Mouse (Mus musculus): ENCODE data around the gene Fam155a. TPM values are rescaled to one million over a fixed set of nuclear protein-coding genes. Genes with fewer than 3 reads are reported as not detected.
"Not testable (repeated sequence)": the region's sequence is repeated elsewhere in the genome, so short reads cannot be mapped to it uniquely, and the experiment has no call there.

Fam155a gene
- total RNA-seq, 2 experiments from 2014 or later: 0.75 to 1.0 TPM

DNA sequence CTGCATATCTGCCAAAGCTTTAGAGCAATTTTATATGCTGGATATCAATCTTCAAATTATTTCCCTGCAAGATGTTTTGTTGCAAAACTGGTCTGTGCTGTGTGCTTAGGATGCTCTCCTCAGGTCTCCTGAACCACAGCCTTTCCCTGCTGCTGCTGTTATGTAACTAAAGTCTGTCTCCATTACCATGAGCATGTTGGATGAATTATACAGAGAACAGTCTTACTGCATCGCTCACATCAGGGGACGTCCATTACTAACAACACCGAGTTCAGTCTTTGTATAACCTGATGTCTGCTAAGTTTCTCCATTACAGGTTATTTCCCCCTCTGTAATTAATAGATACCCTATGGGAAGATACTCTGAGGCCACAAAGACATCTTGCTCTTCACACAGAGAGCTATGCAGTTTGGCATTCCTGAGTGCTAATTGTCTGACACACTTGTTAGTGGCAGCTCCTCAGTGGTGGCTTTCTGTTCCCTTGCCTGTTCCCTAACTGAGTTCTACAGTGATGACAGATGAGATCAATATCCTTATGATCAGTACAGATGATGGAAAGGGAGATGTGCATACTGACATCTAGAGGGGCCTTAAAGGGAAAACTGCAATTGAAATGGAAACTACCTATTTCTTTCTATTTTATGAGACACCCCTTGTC lies 372.2 kb downstream of the Fam155a start:
- DNase-seq: no peak

DNA sequence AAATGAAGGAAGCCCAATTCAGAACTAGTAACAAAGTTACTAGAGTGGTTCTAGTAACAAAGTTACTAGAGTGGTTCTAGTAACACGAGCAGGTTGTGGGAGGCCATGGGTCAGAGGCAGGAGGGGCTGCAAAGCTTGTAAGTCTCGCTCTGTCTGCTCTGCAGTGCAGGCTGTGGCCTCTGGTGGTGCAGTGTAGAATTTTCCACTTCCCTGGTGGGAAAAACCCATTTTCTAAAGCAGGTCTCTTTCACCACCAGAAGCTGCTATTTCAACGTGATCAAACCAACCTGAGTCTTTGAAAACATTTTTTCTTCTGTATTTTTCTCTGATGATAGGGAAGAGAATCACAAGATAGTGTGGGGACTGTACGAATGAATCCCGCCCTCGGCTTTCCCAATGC lies 372.9 kb downstream of the Fam155a start:
- DNase-seq: no peak

DNA sequence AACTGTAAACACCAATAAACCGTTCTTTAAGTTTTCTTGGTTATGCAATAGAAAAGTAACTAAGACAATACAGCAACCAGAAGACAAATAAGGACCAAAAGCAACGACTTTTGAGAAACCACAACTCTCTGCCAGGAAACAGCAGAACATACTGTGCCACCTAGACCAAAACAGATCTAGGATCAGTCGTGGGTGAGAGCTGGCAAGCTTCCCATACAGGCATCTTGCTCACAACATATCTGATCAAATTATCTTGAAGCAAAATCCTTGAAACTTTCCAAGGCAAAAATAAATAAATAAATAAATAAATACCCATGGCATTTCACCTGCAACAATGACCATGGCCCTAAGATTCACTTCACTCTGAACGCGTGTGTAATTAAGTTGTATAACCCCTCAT lies 376.3 kb downstream of the Fam155a start:
- DNase-seq: no peak

DNA sequence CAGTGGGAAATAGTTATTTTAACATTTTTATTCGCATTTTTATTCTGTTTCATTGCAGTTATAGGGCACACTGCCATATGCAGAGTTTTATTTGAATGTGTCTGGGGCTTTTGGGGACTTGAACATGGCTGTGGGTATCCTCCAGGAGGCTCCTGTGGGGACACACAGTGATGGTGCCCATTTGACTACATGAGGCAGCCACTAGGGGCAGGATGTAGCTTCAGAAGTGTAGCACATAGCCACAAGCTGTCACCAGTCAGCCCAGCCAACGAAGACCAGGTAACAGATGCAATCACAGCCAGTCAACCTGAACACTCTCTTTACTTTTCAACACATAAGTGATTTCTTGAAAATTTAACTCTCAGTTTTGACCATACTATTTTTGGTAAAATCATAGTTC lies 377.7 kb downstream of the Fam155a start:
- no peak for DNase-seq

DNA sequence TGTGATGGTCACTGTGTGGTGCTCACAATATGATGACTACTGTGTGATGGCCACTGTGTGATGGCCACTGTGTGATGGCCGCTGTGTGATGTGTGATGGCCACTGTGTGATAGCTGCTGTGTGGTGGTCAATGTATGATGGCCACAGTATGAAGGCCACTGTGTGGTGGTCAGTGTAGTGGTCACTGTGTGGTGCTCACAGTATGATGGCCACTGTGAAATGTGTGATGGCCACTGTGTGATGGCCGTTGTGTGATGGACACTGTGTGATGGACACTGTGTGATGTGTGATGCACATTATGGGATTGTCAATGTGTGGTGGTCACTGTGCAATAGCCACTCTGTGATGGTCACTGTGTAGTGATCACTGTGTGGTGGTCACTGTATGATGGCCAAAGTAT lies 380.7 kb downstream of the Fam155a start:
- DNase-seq: not testable (repeated sequence)

DNA sequence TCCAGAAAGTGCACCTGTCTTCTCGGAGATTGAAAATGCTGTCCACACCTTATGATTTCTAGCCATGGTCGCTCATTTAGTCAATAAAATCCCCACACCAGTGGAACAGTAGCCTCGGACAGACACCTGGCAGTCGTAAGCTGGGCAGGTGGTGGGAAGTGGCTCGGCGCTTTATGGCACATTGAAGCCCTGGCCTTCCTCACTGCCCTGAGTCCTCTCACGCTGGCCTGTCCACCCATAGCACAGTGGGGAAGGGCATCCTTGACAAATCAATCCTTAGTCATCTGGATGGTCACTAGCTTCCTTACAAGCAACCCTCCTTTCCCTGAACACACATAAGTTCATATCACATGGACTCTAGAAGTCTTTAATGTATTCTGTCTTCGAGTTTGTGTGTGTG lies 401.8 kb downstream of the Fam155a start:
- DNase-seq: no peak

DNA sequence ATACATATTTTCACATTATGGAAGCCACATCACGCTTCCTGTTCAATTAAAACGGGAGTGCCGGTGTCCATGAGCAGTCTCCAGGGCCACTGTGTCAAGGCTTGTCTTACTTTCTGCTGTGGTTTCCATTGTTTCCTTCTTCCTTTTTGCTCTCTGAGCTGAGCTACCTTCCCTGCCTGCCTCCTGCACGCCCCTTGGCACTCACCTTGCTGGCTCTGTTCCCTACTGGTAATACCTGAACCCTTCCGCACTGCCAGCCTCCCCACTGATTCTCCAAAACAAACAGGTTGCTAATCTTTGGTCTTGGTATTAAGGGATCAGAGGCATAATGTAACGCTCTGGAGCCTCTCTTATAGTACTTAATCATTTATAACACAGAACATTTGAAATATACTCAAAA lies 403.2 kb downstream of the Fam155a start:
- DNase-seq: no peak

DNA sequence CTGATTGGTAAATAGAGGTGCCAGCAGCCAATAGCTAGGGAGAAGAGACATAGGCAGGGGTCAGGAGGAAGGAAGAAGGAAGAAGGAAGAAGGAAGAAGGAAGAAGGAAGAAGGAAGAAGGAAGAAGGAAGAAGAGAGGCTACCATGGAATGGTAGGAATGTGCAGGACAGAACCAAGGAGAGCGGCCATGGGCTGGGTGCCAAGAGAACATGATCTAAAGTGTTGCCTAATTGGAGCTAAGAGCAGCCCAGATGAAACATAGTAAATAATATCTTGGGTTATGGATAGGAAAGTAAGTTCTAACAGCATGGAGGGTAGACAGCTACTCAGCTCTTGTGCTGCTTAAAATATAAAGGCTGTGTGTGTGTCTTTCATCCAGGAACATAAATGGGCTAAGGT lies 405.6 kb downstream of the Fam155a start:
- no peak for DNase-seq

DNA sequence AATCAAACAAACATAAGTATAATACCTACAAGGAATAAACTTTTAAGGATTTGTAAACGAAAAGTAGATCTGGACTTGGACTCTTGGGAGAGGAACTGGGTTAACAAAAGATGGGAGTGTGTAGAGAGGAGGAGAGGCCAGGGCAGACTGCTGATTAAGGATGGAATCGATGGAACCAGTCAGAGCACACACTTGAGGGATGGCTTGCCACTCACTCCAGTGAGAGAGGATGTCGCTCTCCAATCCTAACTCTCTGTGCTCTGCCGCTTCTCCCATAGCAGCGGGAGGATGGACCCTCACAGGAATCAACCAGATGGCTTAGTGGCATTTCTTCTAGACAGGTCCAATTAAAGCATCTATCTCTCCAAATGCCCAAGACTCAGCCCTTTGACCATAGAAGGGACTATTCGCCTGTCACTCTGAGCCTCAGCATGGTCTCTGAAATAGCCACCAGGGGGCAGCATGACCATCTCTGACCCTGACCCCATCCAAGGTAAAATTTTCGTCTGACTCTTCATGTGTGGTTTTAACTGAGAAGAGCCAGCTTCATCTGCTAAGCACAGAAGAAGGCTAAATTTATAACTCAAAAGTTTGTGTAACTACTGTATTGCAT lies 422.3 kb downstream of the Fam155a start:
- peak; percentile 43 for DNase-seq

DNA sequence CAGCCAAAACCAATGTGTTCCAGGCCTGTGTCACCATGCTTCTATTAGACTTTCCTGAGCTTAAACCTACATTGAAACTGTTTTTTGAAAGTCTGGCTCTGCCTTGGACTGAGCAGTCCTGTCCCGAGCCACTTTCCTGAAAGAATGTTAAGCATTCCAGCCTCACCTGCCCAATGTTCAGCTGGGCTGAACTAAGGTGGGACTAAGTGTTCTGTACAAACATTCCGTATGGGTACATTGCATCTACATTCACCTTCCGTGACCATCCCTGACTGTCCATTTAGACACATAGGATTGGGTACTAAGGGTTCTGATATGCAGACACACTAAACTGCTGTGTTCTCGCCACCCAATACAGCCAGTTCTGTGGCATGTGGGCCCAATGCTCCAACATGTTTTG lies 423.8 kb downstream of the Fam155a start:
- DNase-seq: no peak

DNA sequence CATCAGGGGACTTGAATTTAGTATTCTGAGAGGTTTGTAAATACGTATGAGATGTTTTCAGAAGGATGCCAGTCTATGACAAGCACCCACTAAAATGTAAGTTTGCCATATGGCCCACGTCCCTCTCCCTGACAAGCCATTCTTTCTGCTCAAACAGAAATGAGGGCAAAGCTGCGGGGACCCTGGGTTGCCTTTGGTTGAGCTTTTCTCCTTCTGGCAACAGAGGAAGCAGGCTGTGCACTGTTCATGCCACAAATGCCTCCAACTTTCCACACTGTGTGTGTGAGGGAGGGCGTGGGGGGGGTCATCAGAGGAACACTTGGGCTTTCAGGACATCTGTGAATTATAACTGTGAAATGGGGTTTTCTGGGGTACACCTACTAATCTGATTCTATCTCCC lies 426.8 kb downstream of the Fam155a start:
- no peak for DNase-seq

DNA sequence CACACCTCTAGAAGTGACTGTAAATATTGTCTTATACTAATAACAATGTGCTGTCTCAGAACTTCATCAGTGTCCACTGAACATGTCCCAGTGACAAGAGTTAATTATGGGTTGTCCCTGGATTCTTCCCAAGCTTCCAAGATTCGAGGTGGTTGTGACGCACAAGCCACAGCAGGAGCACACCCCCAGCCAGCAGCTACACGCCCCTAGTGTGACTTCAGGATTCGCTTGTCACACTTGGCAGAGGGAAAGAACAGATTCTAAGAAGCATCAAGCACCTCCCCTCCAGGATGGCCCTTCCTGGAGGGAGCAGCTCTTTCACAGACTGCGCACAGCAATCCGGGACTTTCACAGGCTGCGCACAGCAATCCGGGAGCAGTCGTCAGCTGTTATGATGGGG lies 428.0 kb downstream of the Fam155a start:
- DNase-seq: no peak

DNA sequence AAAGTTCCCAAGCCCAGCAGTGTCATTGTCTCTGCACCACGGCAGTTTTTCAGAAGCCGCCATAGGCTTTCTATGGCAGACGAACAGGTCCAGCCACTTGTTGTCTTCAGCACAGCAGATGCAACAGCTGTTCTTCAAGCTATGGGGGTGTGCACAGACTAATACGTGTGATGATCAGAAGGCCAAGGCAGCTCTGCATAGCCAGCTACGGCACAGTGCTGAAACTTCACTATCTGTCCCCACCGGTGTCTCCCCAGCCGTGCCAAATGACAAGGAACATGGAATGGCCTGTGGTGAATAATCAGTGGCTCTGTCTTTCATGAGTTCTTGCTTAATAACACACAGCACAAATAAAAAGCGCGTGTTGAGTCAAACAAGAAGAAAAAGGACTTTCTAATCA lies 428.4 kb downstream of the Fam155a start:
- no peak for DNase-seq

DNA sequence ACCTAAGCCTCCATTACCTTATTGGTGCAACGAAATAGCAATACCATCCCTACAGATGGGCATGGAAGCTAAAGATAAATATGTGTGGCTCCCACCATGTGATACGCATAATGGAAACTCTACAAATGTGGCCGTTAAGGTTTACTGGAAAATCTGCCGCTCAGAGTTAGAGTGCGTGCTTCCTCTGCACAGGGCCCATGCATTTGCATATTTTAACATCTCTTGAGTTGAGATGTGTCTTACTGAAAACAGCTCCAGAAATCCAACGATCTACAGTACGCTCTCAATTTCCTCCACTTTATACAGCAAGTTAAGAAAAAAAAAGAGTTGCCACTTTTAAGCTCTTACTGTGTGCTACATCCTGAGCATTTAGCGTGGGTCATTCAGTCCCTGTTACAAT lies 433.1 kb downstream of the Fam155a start:
- no peak for DNase-seq

DNA sequence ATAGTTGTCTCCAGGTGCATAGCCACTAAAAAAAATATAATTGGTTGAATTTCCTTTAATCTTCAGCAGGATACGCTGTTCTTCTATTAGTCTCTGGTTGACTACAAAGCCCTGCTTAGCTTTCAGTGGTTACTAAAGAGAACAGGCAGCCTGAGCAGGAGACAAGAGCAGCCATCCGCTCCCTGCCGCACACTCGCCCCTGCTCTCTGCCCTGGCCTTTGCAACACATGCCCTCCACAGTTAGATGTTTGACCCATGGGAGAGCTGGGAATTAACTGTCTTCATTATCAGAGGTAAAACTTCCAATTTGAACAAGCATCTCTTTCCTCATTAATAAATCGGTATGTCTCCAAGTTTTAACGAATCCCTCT lies 435.0 kb downstream of the Fam155a start:
- no peak for DNase-seq

DNA sequence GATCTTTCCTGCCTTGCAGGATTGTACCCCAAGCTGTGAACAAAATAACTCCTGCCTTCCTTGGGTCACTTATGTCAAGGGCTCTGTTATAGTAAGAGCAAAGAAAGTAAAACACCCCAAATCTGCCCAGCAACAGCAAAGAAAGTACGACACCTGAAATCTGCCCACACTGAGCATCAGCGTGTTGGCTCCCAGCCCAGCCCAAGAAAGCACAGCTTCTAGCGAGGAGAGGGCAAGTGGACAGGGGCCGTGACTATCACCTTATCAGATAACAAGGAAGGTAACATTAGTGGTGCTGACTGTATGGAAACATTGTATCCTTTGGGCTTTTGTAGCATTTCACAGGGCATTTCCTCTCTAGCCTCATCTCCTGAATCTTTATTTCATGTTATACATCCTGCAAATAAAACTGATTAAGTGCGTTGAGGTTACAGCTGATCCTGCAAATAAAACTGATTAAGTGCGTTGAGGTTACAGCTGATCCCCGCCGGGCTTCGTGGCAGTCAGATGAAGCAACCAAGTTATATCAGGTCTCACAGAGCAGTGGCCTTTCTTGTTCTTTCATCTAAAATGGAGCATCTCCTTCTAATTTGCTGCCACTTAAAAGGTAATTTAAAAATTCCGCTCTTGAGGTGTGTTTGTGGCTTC lies 435.6 kb downstream of the Fam155a start:
- DNase-seq: no peak

DNA sequence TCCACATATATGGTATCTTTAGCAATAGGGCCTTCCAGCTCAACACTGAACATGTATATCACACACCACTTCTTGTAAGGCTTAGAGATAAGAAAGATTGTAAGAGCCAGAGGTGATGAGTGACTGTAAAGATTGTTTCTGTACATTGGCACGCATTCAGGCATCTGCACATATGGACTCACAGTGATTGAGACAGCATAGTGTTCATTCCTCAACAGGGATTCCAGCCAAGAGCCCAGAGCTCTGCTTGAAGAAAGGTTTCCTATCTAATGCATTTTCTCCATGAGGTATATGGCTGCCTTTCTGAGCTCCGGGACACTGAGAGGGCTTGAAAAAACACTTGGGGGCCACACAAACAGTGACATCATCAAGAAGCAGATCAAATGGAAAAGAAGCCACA lies 438.2 kb downstream of the Fam155a start:
- DNase-seq: no peak

DNA sequence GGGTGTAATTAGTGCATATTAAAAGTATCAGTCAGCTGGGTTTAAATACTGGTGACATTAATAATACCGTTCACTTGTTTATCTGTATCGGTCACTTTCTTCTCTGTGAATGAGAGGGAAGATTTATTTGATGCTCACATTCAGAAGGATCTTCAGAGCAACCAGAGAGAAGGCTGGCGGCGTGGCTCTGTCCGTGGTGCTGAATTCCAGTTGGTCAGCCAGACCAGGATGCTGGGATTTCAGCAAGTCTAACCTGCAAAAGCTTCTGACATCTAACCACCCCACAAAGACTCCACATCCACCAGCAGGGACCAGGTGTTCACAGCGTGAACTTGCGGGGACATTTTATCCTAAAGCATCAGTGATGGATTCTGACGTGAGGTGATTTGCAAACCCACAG lies 461.5 kb downstream of the Fam155a start:
- peak; percentile 24 for DNase-seq

DNA sequence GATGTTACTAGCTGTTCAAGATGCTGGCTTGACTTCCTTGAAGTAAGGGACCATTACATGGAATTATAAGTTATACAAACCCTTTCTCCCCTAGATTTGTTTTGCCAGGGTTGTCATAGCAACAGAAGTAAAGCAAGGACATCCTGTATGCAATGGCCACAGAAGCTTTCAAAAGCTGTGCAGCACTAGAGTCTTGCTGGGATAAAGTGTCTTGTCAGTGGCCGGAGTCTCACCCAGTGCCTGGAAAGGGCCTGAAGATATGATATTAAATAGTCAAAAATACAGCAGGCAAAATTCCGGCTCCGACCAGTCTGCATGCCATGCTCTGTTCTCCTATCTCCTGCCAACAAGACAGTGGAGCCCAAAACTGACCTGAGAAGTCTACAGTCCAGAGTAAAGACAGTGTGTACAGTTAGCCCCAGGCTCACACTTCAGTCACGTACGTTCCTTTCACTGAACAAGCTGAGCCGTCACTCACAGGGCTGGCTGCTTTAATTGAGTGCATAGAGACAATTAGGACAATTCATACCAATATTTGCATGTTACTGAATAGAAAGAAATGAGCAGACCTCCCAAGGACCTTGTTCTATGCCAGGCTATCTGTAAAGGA lies 467.3 kb downstream of the Fam155a start:
- no peak for DNase-seq

DNA sequence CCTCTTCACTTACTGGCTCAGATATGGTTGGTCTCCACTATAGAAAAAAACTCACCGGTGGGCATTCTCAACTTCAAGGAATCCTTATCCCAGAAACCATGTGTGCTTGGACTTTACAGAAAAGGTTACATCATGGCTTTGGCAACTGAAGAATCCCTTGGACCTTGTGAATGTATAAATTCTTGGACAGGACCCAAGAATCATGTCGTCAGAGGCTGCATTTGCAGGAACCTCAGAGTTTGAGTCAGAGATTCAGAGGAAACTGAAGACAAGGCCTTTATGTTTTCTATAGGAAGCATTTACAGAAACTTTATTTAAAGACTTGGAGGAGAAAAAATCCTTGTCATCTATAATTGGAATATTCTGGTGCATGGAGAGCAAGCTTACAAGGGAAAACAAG lies 475.9 kb downstream of the Fam155a start:
- no peak for DNase-seq

DNA sequence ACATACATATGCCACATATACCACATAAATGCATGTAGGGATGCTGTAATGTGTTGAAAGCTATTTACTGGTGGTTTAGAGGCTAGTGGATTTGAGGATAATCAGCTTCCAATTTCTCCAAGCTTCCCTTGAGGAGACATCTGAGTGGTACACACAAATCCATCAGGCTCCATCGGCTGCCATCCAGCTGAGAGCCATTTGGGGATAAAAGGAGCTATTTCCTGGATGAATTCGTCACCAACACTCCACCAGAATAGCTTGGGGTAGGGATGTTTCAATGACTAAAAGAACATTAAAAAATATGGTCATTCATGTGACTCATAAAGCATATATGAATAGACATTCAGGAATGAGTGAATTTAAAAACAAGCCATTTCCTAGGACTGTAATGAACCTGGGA lies 478.4 kb downstream of the Fam155a start:
- DNase-seq: no peak

DNA sequence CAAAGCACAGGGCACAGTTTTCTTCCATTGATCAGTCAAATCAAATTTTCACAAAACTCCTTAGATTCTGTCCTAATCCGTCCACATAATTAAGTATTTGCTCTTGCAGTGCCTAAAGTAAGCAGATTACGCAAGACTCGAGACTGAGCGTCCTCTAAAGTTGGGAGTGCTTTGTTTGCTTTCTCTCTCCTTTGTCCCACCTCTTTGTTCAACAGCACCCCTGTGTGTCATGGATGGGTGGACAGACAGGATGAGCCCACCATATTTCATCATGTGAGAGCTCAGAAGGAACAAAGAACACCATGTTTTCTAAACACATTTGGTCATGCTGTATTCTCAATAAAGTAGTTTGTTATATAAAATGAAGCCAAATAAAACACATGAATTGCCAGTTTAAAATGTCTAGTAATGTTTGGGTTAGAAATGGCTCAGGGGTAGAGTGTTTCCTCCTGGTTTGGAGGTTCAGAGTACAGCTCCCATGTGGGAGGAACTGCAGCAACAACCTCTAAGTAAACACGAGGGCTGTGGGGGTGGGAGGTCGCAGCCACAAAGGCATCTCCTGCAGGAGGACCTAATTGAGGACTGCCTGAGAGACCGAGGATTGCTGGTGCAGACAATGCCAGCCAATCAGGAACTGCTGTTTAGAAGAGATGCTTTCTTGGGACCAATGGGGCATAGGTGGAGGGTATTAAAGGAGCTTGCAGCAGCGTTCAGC lies 482.8 kb downstream of the Fam155a start:
- no peak for DNase-seq

DNA sequence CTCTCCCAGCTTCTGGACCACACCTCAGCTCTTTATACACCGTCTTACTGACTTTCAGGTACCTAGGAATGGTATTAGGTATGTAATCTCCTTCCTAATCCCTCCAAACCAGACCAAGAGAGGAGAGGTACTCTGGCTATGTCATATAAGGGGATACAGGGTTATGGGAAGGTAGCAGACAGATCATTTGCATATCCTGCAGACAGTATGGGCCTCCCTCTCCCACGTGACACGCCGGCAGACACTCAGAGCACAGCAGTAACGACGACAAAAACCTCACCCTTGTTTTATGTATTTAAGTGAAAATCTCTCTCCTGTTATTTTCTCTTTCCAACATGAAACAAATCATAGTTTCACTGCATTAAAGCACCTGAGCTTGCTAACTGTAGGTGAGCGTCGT lies 496.8 kb downstream of the Fam155a start:
- DNase-seq: no peak
